Mouse (Mus musculus) 416B (cell line): Measurements from ENCODE around the gene Agtr2.
"Not testable (repeated sequence)": the region's sequence is repeated elsewhere in the genome, so short reads cannot be mapped to it uniquely, and the experiment has no call there.

ENCODE experiments used
- DNase-seq: peaks from one replicate; pipeline ENCODE4 v3.0.0; 2011; ENCODE audit warnings: low read depth

Gene Agtr2

DNA sequence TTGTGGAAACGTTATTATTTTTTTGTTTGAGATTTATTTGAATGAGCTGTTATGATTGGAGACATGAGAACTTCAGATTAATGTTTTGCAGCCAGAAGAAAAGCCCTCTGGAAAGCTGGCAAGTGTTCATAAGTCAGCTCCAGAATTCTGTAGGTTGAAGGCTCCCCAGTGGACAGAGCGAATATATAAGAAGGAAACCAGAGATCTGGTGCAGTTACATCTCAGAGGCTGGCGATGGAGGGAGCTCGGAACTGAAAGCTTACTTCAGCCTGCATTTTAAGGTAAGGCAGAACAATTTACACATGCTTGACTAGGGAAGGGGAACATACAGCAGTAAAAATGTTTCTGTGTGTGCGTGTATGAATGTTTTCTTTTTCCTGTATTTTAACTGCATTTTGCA lies at the start of gene Agtr2:
Gene Agtr2, plus strand, starts transcription at position 131 of the 400 bp plus-strand sequence.
- DNase-seq, result no peak

DNA sequence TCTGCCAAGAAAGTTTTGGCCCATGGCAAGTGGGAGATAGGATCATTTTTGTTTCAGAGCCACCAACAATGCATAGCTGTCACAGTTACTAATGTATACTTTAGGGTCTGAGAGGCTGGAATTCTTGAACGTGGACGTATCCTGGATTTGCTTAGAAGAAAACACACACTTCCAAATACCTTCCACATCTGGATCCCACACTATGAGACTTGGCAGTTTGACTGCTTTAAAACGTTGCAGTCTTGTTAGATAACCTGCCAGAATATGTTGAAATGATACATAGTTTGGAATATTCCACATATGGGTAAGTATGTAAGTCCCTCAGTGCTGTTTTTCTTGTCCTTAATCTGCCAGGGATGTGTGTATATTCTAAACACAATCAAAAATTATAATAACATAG lies 31.8 kb upstream of the Agtr2 start:
- no peak for DNase-seq

DNA sequence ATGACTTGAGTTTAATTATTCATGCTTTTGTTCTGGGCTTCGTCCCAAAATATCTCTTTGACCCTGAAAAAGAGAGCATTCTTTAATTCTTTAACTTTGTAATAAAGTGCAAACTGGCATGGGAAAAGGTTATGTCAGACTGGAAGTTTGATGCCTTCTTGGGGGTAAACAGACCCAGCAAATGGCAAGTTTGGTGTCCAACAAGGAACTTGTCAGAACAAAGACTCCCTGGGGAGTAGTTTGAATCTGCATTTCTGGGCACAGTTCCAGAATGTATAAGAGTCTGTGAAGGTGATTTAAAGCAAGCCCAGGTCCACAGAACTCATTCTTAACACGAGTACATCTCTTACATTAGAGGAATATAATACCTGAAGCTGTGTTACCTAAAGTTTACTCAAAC lies 3.8 kb downstream of the Agtr2 start:
- DNase-seq, result no peak

DNA sequence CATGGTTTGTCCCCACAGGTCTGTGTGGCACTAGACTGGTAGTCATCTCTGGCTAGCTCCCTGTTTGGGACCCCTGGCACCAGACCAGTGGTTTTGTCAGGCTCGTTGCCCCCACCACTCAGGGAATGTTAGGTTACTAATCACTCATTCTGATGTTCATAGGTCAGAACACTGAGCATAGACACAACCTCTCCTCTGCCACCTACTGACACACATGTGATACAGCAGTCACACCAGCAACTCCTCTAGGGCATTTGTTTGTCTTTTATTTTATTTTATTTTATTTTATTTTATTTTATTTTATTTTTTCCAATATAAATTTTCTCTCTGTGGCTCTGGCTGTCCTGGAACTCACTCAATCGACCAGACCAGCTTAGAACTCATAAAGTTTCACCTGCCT lies 15.9 kb downstream of the Agtr2 start:
- DNase-seq, result no peak

DNA sequence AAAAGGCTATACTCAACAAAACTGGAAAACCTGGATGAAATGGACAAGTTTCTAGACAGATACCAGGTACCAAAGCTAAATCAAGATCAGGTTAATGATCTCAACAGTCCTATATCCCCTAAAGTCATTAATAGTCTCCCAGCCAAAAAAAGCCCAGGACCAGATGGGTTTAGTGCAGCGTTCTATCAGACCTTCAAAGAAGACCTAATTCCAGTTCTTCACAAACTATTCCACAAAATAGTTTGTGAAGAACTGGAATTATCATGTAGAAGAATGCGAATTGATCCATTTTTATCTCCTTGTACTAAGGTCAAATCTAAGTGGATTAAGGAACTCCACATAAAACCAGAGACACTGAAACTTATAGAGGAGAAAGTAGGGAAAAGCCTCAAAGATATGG lies 23.0 kb downstream of the Agtr2 start:
- not testable (repeated sequence) for DNase-seq

DNA sequence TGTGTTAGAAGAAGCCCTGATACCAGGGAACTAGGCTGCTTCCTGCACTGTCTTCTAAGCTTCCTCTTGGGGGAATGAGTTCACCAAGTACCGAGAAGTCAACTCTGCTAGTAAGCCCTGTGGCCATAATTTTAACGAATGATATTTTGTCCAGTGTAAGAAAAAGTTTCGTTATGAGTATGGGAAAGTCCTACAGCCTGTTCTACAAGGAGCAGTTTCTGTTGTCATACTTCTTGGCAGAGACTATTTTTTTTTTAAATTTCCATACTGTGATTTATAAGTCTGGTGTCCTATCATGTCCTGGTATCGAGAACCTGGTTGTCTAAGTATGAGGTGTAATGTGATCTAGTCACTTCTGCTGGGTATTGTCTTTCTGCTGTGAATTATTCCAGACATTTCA lies 38.2 kb downstream of the Agtr2 start:
- no peak for DNase-seq
